Mouse (Mus musculus) cerebellum, adult 2 months (tissue): ENCODE measurements around the gene H60c. TPM values are rescaled to one million over a fixed set of nuclear protein-coding genes. Genes with fewer than 3 reads are reported as not detected.

Experiments used
- DNase-seq, 2 experiments: peaks; one replicate each; pipeline ENCODE4 v3.0.0; 2021
- H3K27ac ChIP-seq: fragments of 200-500 bp; 2 replicates; pipeline ENCODE4 v1.5.1; 2012; ENCODE audit warnings: low read length, control low read depth, inconsistent platforms; ENCODE audit not compliant: insufficient read depth
- H3K27me3 ChIP-seq: fragments of 200-500 bp; 2 replicates; pipeline ENCODE4 v1.6.1; 2012; ENCODE audit warnings: inconsistent platforms, mild to moderate bottlenecking, low read length, moderate library complexity; ENCODE audit not compliant: control insufficient read depth, insufficient read depth
- H3K4me1 ChIP-seq: fragments of 200-500 bp; 2 replicates; pipeline ENCODE4 v1.6.1; 2011; ENCODE audit warnings: low read length; ENCODE audit not compliant: control insufficient read depth, insufficient read depth
- H3K4me3 ChIP-seq: fragments of 200-500 bp; replicated peaks from 2 replicates; pipeline ENCODE3; 2011; ENCODE audit warnings: mild to moderate bottlenecking, low read depth, low read length, control low read depth; ENCODE audit not compliant: insufficient read depth
- CTCF ChIP-seq: fragments of 200-500 bp; IDR thresholded peaks from 2 replicates; pipeline ENCODE4 v1.5.1; 2011; ENCODE audit warnings: low read depth, mild to moderate bottlenecking, control low read depth, low read length, moderate library complexity, borderline replicate concordance; ENCODE audit not compliant: insufficient read depth
- POLR2A ChIP-seq: fragments of 200-500 bp; IDR thresholded peaks from 2 replicates; pipeline ENCODE4 v1.6.1; 2011; ENCODE audit warnings: low read length, control low read depth, borderline replicate concordance; ENCODE audit not compliant: insufficient read depth
- WGBS: fragments of 180-500 bp; shearing (Covaris S2); methylation state at CpG from one replicate; pipeline ENCODE4 v1.1.7; 2018; 5-methylcytosine and 5-hydroxymethylcytosine counted together
- polyA plus RNA-seq: library from polyadenylated mRNA; depleted of rRNA; stranded (reverse); fragments of >200 nt; gene quantifications from 2 replicates; pipeline ENCODE4 v1.2.3, GENCODE M21; 2012; rRNA removed

Gene H60c
- not detected in 2 replicates for polyA plus RNA-seq

DNA sequence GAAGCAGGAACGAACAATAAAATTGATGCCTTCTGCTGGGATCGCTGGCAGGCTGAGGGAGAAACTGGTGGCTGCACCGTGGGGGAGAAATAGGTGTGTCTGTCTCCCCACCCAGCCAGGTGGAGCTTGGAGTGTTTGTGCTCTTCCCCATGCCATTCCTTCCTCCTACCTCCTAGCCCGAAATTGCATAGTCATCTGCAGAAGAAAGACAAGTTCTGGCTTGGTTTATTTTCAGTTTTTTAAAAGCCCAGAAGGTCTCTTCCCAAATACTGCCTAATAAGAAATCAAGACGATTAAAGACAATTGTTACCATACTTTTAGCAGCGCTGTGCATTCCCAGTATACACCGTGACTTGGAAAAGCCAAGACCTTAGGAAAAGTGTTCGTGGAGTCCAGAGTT, at the start of gene H60c:
H60c (minus strand) TSS at position 101 of the 400 bp plus-strand sequence.
- H3K4me1 ChIP-seq, result no peaks in the 10 kb centered on the region
- WGBS, result 79% methylated on average over 8 of the region's 8 CpGs
- no peak for DNase-seq
- H3K27me3 ChIP-seq, result no peaks in the 10 kb centered on the region
- no peak within 1 kb of the TSS for H3K27ac ChIP-seq
- no peak for TF ChIP-seq POLR2A
- no peak for TF ChIP-seq CTCF
- H3K4me3 ChIP-seq, result no peak within 1 kb of the TSS

DNA sequence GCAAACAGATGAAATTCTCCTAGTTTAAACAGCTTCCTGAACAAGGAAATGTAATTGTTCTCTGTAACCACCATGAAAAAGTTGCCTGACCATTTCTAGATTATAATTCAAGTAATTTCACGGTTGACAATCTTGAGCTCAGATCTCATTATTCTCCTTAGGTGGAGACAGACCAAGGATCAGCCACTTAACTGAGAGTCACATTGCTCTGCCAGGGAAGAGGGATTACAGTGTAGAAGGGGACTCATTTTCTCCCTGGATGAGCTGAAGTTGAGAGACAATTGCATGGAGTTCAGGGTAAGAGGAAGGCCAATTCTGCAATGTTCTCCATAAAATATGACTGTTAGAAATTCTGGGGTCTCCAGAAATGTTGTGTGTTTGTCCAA, 41.2 kb upstream of the H60c start:
- Histone ChIP-seq H3K27ac (peak overlapping the region; percentile 41; the same call in 1 of the 2 replicates), H3K4me1 (peaks cover 9% of the 10 kb centered on the region), H3K4me3 (no peak overlapping the region), H3K27me3 (no peaks in the 10 kb centered on the region)
- TF ChIP-seq POLR2A (no peak), CTCF (no peak)
- 20% methylated on average over 1 of the region's 1 CpGs for WGBS
- DNase-seq, result no peak

DNA sequence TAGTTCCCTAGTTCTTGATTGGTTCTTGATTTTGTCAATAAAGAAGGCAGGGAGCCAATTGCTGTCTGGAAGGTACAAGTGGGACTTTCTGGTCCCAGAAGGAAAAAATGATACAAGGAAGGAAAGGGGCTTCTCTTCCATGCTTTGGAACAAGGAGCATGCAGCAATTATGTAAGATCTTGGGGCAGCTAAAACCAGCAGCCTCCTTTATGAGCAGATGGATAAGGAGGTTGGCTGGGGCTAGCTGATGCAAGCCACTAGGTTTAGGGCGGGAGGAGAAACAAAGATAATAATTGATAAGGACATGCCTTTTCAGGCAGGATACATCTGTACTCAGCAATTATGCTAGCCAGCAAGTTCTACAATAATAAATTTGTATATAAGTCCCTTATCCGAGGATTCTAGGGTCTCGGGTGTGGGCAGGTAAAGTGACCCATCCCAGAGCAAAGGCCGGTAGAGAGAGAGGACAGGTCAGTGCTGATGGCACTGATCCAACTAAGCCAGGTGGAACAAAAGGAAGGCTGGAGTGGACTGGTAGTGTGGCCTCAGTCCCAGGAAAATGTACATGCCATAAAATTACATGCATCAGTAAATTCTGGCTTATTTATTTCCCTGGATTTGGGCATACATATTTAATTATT, 40.7 kb upstream of the H60c start:
- H3K4me1 ChIP-seq, result peaks cover 9% of the 10 kb centered on the region
- peak; percentile 61 to 83 for DNase-seq
- TF ChIP-seq CTCF (no peak), POLR2A (no peak)

DNA sequence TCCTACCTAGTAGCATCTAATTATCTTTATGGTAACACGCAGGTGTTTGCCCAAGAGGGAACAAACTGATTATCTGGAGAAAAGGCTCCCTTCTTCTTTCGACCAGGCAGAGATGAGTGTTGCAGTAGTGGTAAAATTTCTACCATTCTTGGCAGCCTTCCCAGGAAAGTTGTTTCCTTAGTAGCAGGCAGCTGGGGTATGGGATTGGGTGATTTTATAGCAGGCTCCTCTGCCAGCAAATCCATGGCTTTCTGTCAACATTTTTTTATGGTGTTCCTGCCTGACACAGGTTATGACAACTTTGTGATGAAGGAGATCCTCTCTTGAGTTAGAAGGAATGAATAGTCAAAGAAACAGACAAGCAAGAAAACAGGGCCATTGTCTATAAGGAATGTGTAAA, 40.2 kb upstream of the H60c start:
- TF ChIP-seq POLR2A, result no peak
- no peak for TF ChIP-seq CTCF
- WGBS, result 42% methylated on average over 2 of the region's 2 CpGs

More for the DNA sequence above, 40.7 kb upstream of the H60c start:
- no peak overlapping the region for H3K4me3 ChIP-seq
- no peaks in the 10 kb centered on the region for H3K27me3 ChIP-seq
- peak overlapping the region; percentile 20; the same call in 1 of the 2 replicates for H3K27ac ChIP-seq
- WGBS, result 18% methylated on average over 4 of the region's 4 CpGs

GRCm38 (mm10) chr10:3293969-3294368, 26.4 kb upstream of the H60c start:
- no peak overlapping the region for H3K27ac ChIP-seq
- H3K27me3 ChIP-seq, result no peaks in the 10 kb centered on the region
- TF ChIP-seq CTCF (no peak), POLR2A (no peak)
- DNase-seq, result no peak
- 45% methylated on average over 2 of the region's 2 CpGs for WGBS
- no peak overlapping the region for H3K4me3 ChIP-seq
- no peaks in the 10 kb centered on the region for H3K4me1 ChIP-seq

More for the DNA sequence above, 40.2 kb upstream of the H60c start:
- DNase-seq, result peak; percentile 12 to 54
- H3K4me1 ChIP-seq, result peaks cover 9% of the 10 kb centered on the region
- peak overlapping the region; percentile 20; the same call in 1 of the 2 replicates for H3K27ac ChIP-seq
- H3K4me3 ChIP-seq, result no peak overlapping the region
- H3K27me3 ChIP-seq, result no peaks in the 10 kb centered on the region

DNA sequence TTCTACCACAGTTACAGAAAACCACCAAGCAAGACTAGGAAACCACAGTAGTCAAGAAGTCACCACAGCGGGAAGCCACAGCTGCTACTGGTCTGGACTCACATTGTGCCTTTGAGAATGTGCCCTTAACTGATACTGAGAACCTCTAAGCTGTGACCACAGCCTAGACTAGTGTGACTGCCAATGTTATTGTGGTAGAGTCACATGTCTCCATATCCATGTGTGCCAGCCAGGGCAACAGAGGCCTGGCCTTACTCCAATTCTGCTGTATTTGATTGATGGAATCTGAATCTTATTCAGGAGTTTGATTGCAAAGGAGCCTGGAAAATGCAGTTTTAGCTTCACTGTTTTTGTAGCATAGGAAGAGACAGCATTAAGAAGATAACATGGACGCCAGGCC, 13.5 kb upstream of the H60c start:
- WGBS, result 49% methylated on average over 2 of the region's 2 CpGs
- TF ChIP-seq POLR2A (no peak), CTCF (no peak)
- H3K4me1 ChIP-seq, result no peaks in the 10 kb centered on the region
- no peak overlapping the region for H3K4me3 ChIP-seq
- H3K27ac ChIP-seq, result no peak overlapping the region
- no peak for DNase-seq
- H3K27me3 ChIP-seq, result no peaks in the 10 kb centered on the region

DNA sequence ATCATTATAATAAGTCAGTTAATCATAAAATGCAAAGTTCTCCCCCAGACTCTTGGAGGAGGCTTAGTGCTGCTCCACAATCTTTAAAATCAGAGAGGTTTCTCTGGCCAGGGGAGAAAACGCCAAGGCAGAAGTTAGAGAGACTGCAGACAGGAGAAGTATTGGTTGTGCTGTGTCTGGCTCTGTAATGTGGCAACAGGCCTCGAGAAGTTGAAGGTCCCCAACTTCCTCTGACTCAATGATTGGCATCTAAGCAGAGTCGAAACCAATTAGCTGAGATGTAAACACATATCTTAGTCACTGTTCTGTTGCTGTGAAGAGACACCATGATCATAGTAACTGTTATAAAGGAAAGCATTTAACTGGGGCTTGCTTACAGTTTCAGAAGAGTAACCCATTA, 6.5 kb upstream of the H60c start:
- TF ChIP-seq POLR2A (no peak), CTCF (no peak)
- no peaks in the 10 kb centered on the region for H3K4me1 ChIP-seq
- no peak overlapping the region for H3K27ac ChIP-seq
- 79% methylated on average over 3 of the region's 3 CpGs for WGBS
- no peak for DNase-seq
- H3K27me3 ChIP-seq, result no peaks in the 10 kb centered on the region
- no peak overlapping the region for H3K4me3 ChIP-seq

DNA sequence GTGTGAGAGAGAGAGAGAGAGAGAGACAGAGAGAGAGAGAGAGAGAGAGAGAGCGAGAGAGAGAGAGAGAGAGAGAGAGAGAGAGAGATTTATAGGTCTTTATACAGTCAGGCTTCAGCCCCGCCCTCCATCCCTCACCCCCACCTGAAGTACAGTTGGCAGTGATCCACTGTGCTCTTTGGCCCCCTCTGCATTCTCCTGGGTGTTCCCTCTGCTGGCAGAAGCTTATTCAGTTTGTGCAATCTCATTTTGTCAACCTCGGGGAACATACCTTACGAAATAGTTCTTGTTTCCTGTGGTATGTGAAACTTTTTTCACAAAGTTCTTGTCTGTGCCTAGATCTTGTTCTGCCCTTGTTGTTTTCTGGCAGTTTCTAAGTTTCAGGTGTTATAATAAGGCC, 3.5 kb upstream of the H60c start:
- TF ChIP-seq POLR2A (no peak), CTCF (no peak)
- H3K27me3 ChIP-seq, result no peaks in the 10 kb centered on the region
- DNase-seq, result no peak
- 45% methylated on average over 4 of the region's 4 CpGs for WGBS
- H3K27ac ChIP-seq, result no peak overlapping the region
- no peak overlapping the region for H3K4me3 ChIP-seq
- no peaks in the 10 kb centered on the region for H3K4me1 ChIP-seq
